Mouse (Mus musculus) heart, postnatal 0 days (tissue): ENCODE measurements around the gene Impg2. TPM values are rescaled to one million over a fixed set of nuclear protein-coding genes. Genes with fewer than 3 reads are reported as not detected.

Experiments
- ATAC-seq: fragments of 200-750 bp; cut with Nextera tagmentation; 2 replicates; pipeline ENCODE4 v1.8.0; 2017; ENCODE audit warnings: low read depth, moderate number of reproducible peaks, moderate library complexity; ENCODE audit not compliant: insufficient read depth
- DNase-seq: peaks from one replicate; pipeline ENCODE4 v3.0.0-alpha.2; 2016; ENCODE audit warnings: low spot score
- H3K27ac ChIP-seq: fragments of 300-500 bp; sonication (generic); 2 replicates; pipeline ENCODE4 v1.5.1; 2014; ENCODE audit warnings: low read depth, mild to moderate bottlenecking
- H3K27me3 ChIP-seq: fragments of 300-500 bp; sonication (generic); 2 replicates; pipeline ENCODE4 v1.6.1; 2014; ENCODE audit warnings: low read length, mixed read lengths; ENCODE audit not compliant: control insufficient read depth, insufficient read depth
- H3K36me3 ChIP-seq: fragments of 300-500 bp; sonication (generic); replicated peaks from 2 replicates; pipeline ENCODE4 v1.6.1; 2014; ENCODE audit warnings: low read length, mixed read lengths; ENCODE audit not compliant: control insufficient read depth, insufficient read depth
- H3K4me1 ChIP-seq: fragments of 300-500 bp; sonication (generic); 2 replicates; pipeline ENCODE4 v1.6.1; 2014; ENCODE audit warnings: antibody characterized with exemption; ENCODE audit not compliant: control insufficient read depth, insufficient read depth
- H3K4me2 ChIP-seq: fragments of 300-500 bp; sonication (generic); 2 replicates; pipeline ENCODE4 v1.6.1; 2014; ENCODE audit warnings: low read depth, mild to moderate bottlenecking, low read length, moderate library complexity
- H3K4me3 ChIP-seq: fragments of 300-500 bp; sonication (generic); 2 replicates; pipeline ENCODE4 v1.5.1; 2014; ENCODE audit warnings: low read depth, low read length
- H3K9ac ChIP-seq: fragments of 300-500 bp; sonication (generic); replicated peaks from 2 replicates; pipeline ENCODE4 v1.6.1; 2014; ENCODE audit warnings: low read depth, low read length, mixed read lengths
- H3K9me3 ChIP-seq: fragments of 300-500 bp; sonication (generic); replicated peaks from 2 replicates; pipeline ENCODE4 v1.6.1; 2016; ENCODE audit warnings: low read length; ENCODE audit not compliant: control insufficient read depth
- CTCF ChIP-seq: IDR thresholded peaks from 2 replicates; pipeline ENCODE4 v1.5.1; 2016; ENCODE audit warnings: antibody characterized with exemption, control low read depth, low read depth
- EP300 ChIP-seq: IDR thresholded peaks from 2 replicates; pipeline ENCODE4 v1.6.1; 2016; ENCODE audit warnings: antibody characterized with exemption, low read depth
- WGBS: fragments of 180-500 bp; shearing (Covaris S2); extraction: QIAGEN DNeasy Blood & Tissue Kit; methylation state at CpG from one replicate; pipeline ENCODE4 v1.1.7; 2014; 5-methylcytosine and 5-hydroxymethylcytosine counted together
- polyA plus RNA-seq: library from polyadenylated mRNA; unstranded; fragments of >200 nt; fragmentation: Nextera tagmentation; extraction: Ambion mirVana; gene quantifications from 2 replicates; pipeline ENCODE4 v1.2.1, GENCODE M21; 2015
- total RNA-seq: library from RNA; depleted of rRNA; stranded (reverse); fragments of >200 nt; gene quantifications from 2 replicates; pipeline ENCODE4 v1.2.3, GENCODE M21; 2014; ENCODE audit warnings: low replicate concordance

Impg2 gene
- total and polyA plus RNA-seq, 2 experiments from 2014 or later: 0.05 to 0.65 TPM

GRCm38 (mm10) chr16:56212740-56213139, 8.6 kb downstream of the Impg2 start:
- Histone ChIP-seq H3K9ac (no peak overlapping the region), H3K9me3 (no peaks in the 10 kb centered on the region), H3K4me1 (no peaks in the 10 kb centered on the region), H3K4me2 (no peak overlapping the region), H3K27ac (no peak overlapping the region), H3K4me3 (no peak overlapping the region), H3K27me3 (no peaks in the 10 kb centered on the region), H3K36me3 (no peaks in the 10 kb centered on the region)
- no peak for DNase-seq
- TF ChIP-seq EP300 (no peak), CTCF (no peak)
- WGBS: 76% methylated on average over 3 of the region's 3 CpGs
- ATAC-seq: no peak

- TF ChIP-seq CTCF (no peak), EP300 (no peak)
- Histone ChIP-seq H3K27me3 (no peaks in the 10 kb centered on the region), H3K4me1 (no peaks in the 10 kb centered on the region), H3K4me2 (no peak overlapping the region), H3K27ac (no peak overlapping the region), H3K9ac (no peak overlapping the region), H3K36me3 (no peaks in the 10 kb centered on the region), H3K4me3 (no peak overlapping the region), H3K9me3 (no peaks in the 10 kb centered on the region)
- DNase-seq: no peak
- ATAC-seq: no peak
Measured at GRCm38 (mm10) chr16:56227686-56228085, 23.6 kb downstream of the Impg2 start.

GRCm38 (mm10) chr16:56229455-56229854, 25.3 kb downstream of the Impg2 start:
- Histone ChIP-seq H3K36me3 (no peaks in the 10 kb centered on the region), H3K9me3 (no peaks in the 10 kb centered on the region), H3K4me3 (no peak overlapping the region), H3K4me1 (no peaks in the 10 kb centered on the region), H3K4me2 (no peak overlapping the region), H3K9ac (no peak overlapping the region), H3K27ac (no peak overlapping the region), H3K27me3 (no peaks in the 10 kb centered on the region)
- ATAC-seq (no peak), DNase-seq (no peak)
- 38% methylated on average over 2 of the region's 2 CpGs for WGBS
- TF ChIP-seq EP300 (no peak), CTCF (no peak)

- no peaks in the 10 kb centered on the region for H3K36me3 ChIP-seq
- no peak overlapping the region for H3K9ac ChIP-seq
- no peak overlapping the region for H3K27ac ChIP-seq
- WGBS: 53% methylated on average over 10 of the region's 10 CpGs
- no peak overlapping the region for H3K4me3 ChIP-seq
- no peaks in the 10 kb centered on the region for H3K27me3 ChIP-seq
- no peaks in the 10 kb centered on the region for H3K4me1 ChIP-seq
- no peak for DNase-seq
- no peak for ATAC-seq
- no peaks in the 10 kb centered on the region for H3K9me3 ChIP-seq
- no peak overlapping the region for H3K4me2 ChIP-seq
- TF ChIP-seq EP300 (no peak), CTCF (peak; percentile 12; the same call in 1 of the 2 replicates)
Measured at GRCm38 (mm10) chr16:56231300-56231699, 27.2 kb downstream of the Impg2 start.

GRCm38 (mm10) chr16:56232736-56233135, 28.6 kb downstream of the Impg2 start:
- H3K27ac ChIP-seq: no peak overlapping the region
- no peak for TF ChIP-seq EP300
- TF ChIP-seq CTCF: no peak
- H3K36me3 ChIP-seq: no peaks in the 10 kb centered on the region
- H3K27me3 ChIP-seq: no peaks in the 10 kb centered on the region
- DNase-seq (no peak), ATAC-seq (no peak)
- WGBS: 67% methylated on average over 10 of the region's 10 CpGs
- H3K9ac ChIP-seq: no peak overlapping the region
- no peak overlapping the region for H3K4me3 ChIP-seq
- H3K4me1 ChIP-seq: no peaks in the 10 kb centered on the region
- no peak overlapping the region for H3K4me2 ChIP-seq
- H3K9me3 ChIP-seq: no peaks in the 10 kb centered on the region

GRCm38 (mm10) chr16:56246031-56246430, 41.9 kb downstream of the Impg2 start:
- H3K9me3 ChIP-seq: no peaks in the 10 kb centered on the region
- no peak overlapping the region for H3K4me3 ChIP-seq
- ATAC-seq (no peak), DNase-seq (no peak)
- no peaks in the 10 kb centered on the region for H3K36me3 ChIP-seq
- no peaks in the 10 kb centered on the region for H3K4me1 ChIP-seq
- WGBS: 79% methylated on average over 3 of the region's 3 CpGs
- H3K4me2 ChIP-seq: no peak overlapping the region
- no peak overlapping the region for H3K27ac ChIP-seq
- H3K9ac ChIP-seq: no peak overlapping the region
- H3K27me3 ChIP-seq: no peaks in the 10 kb centered on the region
- no peak for TF ChIP-seq CTCF
- no peak for TF ChIP-seq EP300
